Mouse (Mus musculus) layer of hippocampus, postnatal 36 days (tissue): ENCODE measurements at regions not wholly inside any gene's neighbourhood (a gene's known extent, or its start where the extent isn't known, plus 50 kb on each side); places are given as distances from the start of the nearest gene placed in this dataset.
A peak's percentile ranks its signal among the peaks of the same experiment; 100 is the strongest.

ENCODE experiments used
- DNase-seq, 2 experiments: peaks; one replicate each; pipeline ENCODE4 v3.0.0; 2022

GRCm38 (mm10) chr10:118766826-118767225 lies 103.2 kb downstream of the Dyrk2 start:
- DNase-seq = no peak

- no peak for DNase-seq
These were observed 100.3 kb downstream of the Dyrk2 start for GRCm38 (mm10) chr10:118769751-118770150.

DNA sequence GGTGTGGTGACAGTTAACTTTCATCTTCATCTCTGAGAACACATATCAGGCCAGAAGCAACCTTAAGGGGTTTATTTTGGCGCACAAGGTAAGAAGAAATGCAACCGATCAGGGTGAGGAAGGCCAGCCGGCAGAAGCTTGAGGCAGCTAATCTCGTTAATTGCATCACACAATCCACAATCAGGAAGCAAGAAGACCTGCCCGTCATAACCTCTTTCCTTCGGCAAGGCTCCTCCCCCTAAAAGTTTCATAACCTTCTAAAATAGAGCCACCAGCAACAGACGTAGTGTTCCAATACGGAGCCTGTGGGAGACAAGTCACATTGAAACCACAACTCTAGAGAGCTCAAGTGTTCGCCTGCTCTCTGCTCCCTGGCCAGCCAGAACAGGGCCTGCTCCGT lies 91.4 kb downstream of the Dyrk2 start:
- no peak for DNase-seq

- DNase-seq = no peak
These were observed 89.0 kb downstream of the Dyrk2 start for GRCm38 (mm10) chr10:118780831-118781569.

DNA sequence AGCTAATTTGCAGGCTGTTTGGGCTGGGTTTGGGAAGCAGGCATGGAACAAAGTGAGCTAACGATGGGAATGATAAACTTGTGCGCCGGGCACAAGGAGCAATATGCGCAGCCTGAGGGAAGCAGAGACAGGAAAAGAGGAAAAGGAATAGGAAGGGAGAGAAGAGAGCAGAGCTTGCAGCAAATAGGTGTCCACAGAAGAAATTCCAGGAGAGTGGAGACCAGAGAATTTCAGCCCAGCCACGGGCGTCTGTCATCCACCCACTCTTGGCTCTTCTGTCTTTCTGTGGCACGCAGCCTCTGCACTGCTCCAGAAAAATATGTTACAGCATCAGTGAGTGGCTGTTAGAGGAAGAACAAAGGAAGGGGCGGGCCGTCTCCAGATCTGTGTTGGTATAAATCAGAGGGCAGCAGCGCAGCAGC lies 88.2 kb downstream of the Dyrk2 start:
- DNase-seq = peak; percentile 57 to 58

- no peak for DNase-seq
These were observed 87.4 kb downstream of the Dyrk2 start for GRCm38 (mm10) chr10:118782646-118783045.

DNA sequence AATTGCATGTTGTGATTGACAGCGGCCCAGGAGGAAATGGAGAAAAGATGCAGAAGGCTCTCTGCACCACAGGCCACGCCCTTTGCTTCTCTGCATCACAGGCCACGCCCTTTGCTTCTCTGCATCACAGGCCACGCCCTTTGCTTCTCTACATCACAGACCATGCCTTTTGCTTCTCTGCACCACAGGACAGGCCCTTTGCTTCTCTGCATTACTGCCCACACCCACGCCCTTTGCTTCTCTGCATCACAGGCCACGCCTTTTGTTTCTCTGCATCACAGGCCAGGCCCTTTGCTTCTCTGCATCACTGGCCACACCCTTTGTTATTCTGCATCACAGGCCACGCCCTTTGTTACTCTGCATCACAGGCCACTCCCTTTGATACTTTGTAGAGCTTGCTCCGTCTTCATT lies 82.7 kb downstream of the Dyrk2 start:
- DNase-seq = no peak

- DNase-seq = no peak
These were observed 77.5 kb downstream of the Dyrk2 start for GRCm38 (mm10) chr10:118792352-118793100.

- DNase-seq = no peak
These were observed 76.2 kb downstream of the Dyrk2 start for GRCm38 (mm10) chr10:118793794-118794193.

- DNase-seq = no peak
These were observed 75.5 kb downstream of the Dyrk2 start for GRCm38 (mm10) chr10:118794395-118795060.

GRCm38 (mm10) chr10:118795061-118795407 lies 75.0 kb downstream of the Dyrk2 start:
- DNase-seq = no peak

- no peak for DNase-seq
These were observed 73.5 kb downstream of the Dyrk2 start for GRCm38 (mm10) chr10:118796512-118796911.

DNA sequence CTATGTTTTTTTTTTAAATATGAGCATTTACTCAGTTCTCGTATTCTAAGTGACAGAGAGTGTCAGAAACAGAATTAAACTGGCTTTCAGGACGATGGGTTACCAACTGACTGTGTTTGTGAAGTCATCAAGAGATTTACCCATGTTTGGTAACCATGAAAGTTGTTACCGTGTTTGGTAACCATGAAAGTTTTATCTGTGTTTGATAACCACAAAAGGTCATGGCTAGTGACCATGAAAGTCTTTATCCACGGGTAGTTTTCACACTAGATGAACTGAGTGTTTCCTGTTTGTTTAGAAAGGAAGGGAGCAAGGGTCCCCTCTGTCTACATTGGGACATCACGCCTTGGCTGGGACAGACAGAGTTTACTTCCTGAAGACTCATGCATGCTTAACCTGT lies 72.8 kb downstream of the Dyrk2 start:
- no peak for DNase-seq

- no peak for DNase-seq
These were observed 70.2 kb downstream of the Dyrk2 start for GRCm38 (mm10) chr10:118799767-118800166.

DNA sequence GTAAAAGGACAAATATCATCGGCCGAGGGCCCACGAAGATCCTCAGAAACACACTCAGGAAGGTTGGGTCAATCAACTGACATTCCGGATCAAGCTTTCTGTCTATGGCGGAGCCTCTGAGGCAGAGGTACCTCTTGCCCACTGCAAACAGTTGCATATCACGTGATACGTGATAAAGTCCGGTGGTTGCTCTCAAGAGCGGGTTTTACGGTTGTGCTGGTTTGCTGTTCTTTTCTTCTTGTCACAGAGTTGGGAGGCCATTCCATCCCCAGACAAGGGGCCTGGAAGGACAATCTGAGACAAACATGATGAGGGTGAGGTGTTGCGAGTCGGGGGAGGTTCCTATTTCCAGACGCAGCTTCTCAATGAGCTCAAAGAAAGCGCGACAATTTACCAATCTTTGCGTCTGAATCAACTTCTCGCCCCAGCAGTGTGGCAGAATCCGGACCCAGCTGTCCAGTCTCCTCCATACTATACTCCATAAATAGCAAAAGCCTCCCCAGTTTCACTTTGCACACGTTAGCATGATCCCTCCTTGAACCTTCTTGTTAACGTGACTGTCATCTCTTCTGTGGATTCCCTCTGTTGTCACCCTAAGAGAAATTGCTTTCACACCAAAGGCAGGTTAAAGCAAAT lies 66.0 kb downstream of the Dyrk2 start:
- DNase-seq = no peak

GRCm38 (mm10) chr10:118804574-118804973 lies 65.4 kb downstream of the Dyrk2 start:
- no peak for DNase-seq
